Mouse (Mus musculus) skeletal muscle tissue, adult 2 months (tissue): Measurements from ENCODE around the gene Atg4c.

Source experiments
- DNase-seq: peaks from one replicate; pipeline ENCODE4 v3.0.0-alpha.2; 2012; ENCODE audit warnings: low read depth, low spot score

The Atg4c gene

DNA sequence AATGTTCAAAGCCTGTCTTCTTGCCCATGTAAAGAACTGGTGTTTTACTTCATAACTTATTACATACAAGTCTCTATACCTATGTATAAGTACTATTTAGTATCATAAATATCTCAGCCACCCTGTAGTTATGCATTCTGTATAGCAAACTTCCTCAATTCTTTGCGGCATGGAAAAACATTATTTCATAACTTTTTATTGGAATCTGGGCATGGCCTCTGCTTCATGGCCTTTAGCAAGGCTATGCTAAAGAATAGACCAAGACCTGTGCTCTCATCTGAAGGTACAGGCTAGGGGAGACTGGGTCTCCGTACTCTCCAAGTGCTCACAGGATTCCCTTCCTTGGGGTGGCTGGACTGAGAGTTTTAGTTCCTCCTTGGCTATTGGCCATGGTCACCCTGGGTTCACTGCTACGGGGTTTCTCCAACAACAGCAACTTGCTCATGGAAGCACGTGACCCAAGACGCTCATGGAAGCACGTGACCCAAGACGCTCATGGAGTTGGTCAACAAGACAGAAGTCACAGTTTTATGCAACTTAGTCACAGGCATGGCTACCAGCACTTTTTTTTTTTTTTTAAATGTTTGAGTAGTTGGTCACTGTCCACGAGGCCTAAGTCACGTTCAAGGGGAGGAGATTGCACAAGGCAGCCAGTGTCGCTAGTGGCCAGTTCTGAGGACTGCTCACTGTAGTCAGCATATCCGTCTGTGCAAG is 7.2 kb upstream of the Atg4c start:
- DNase-seq = peak; percentile 48

DNA sequence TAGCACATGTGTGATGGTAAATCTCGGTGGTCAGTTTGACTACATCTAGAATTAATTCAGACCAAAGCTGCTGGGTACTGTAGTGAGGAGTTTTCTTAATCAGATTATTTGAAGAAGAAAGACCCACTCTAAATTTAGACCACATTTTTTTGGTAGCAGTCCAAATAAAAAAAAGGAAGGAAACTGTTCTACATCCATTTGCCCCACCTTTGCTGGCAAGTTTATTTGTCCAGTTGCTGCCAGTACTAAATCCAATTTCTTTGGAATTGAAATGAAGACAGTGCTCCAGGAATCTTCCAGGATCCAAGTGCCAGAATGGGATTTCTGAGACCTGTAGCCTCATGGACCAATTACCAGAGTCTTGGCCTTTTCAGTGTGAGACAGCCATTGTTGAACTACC is 1.1 kb upstream of the Atg4c start:
- DNase-seq = no peak

DNA sequence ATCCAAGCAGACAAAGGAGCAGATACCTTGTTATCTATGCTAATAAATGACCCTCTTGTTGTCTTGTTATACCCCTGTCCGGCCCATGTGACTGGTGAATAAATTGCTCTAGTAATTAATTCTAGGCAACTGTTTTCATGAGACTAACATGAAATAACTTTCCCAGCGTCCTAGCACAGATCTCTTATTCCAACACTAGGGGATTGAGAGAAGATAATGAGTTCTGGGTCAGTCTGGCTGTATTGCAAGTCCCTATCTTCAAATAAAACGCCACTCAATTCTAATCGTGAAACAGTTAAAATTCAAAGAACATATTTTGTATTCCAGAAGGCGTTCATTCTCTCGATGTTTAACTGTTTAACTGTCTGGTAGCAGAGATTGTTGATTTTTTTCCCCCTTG is 520 bp upstream of the Atg4c start:
- no peak for DNase-seq

DNA sequence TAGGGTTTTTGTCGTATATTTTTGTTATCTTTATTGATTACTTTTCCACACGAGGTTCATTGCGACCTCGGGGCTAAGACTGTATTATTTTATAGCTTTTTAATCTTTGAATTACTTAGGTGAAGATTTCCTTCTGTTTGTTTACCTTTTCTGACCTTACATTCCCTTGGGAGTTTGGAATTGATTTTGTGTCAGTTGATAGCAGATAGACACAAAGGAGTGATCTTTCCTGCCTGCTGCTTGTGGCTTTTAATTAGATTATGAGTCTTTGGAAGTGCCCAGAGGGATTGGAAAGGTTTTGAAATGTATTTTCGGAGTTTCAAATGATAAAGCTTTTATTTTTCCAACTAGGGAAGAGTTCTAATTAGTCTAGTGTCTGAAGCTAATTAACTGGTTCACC is 1.1 kb downstream of the Atg4c start:
- no peak for DNase-seq

DNA sequence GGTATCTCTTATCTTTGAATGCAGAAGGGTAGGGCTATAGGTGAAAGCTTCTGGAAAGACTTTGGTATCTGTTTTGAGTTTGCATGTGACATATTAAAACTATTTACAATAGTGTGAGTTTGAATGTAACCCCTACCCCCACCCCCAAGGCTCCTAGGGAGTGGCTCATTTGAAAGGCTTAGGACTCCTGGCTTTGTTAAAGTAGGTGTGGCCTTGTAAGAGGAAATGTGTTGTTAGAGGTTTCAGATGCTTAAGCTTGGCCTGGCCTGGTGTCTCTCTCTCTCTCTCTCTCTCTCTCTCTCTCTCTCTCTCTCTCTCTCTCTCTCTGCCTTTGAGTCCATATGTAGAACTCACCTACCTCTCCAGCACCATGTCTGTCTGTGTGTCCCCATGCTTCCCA is 5.0 kb downstream of the Atg4c start:
- DNase-seq = no peak

DNA sequence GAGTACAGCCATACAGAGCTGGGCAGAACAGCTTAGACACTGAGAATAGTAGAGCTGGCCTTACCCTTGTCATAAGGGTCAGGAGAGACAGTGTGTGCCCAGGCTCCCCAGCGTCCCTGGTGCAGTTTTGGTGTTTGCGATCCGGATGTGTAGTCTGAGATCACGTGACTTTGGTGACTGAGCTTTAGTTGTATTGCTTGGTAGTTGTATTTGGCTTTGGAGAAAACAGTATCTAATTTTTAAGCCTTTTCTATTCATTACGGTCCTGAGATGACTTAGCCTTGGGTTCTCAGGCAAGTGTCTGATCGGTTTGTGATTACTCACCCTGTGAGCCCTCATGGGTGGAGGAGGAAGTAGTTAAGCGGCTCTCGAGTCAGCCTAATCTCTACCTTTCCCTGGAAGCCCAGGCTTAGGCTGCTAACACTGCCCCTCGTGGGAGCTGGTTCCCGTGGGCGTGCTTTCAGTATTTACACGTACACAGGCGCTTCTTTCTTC is 6.1 kb downstream of the Atg4c start:
- peak; percentile 21 for DNase-seq

DNA sequence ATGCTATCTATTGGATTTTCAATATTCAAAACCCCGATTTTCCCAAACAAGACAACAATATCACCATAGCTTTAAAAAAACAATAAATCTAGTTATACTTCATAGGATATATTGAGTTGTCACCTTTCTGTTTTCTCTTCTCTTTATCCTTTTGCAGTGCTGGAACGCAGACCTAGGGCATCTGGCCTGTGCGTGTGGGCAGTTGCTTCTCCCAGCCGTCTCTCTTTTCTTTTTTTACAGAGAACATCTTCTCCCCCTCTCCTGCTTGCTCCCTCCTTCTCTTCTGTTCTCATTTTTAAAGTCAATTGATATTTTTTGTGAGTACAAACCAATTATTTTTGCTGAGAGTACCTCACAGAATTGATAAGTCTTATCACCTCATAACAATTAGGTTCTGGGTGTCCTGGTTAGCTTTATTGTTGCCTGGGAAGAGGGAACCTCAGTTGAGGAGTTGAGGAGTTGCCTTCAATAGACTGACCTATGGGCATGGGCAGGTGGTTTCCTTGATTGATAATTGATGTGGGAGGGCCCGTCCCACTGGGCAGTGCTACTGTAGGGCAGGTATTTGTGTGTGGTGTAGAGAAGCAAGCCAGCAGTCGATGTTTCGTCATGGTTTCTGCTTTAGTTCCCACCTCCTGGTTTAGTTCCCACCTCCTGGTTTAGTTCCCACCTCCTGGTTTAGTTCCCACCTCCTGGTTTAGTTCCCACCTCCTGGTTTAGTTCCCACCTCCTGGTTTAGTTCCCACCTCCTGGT is 6.8 kb downstream of the Atg4c start:
- DNase-seq = no peak

DNA sequence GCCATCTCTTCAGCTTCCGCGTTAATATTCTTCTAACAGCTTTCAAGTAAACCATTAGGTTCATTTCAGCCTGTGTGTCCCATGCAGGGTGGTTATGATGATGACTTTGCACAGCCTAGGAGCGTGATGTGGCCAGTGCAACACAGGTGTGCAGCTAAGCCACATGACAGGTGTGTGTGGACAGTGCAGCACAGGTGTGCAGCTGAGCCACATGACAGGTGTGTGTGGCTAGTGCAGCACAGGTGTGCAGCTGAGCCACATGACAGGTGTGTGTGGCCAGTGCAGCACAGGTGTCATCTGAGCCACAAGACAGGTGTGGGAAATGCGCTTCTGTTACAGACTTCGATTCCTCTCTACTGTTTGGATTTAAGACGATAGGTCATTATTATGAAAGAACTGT is 12.0 kb downstream of the Atg4c start:
- peak; percentile 46 for DNase-seq

DNA sequence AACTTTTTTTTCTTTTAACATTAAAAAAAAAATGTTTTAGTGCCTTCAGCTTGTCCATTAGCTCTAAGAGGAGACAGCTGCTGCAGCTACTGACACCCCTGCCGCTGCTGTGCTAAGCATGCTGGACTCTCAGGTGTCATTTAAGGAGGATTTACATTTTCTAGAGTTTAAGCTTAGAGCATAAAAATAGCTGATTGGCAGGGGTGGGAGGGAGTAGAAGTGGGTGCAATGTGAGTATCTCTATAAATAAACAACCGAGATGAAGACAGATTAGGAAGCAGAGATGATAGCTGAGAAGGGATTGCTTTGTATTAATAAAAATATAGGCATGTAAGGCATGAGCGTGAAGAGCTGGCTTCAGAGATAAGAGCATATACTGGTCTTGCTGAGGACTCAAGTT is 12.6 kb downstream of the Atg4c start:
- peak; percentile 55 for DNase-seq

DNA sequence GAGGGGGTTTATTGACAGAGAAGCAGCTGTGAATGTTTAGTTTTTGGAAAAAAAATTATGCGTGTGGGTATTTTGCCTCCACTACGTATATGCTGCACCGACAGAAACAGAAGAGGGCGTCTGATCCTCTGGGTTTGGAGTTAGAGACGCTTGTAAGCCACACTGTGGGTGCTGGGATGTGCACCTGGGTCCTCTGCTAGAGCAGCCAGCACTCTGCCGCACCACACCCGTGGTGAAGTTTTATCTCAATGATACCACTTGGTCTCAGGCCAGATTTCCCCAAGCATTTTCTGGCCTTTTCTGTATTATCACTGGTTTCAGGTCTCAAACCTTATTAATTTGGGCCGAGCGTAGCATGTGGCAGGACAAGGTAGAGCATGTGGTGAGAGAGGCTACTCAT is 16.4 kb downstream of the Atg4c start:
- DNase-seq = no peak

DNA sequence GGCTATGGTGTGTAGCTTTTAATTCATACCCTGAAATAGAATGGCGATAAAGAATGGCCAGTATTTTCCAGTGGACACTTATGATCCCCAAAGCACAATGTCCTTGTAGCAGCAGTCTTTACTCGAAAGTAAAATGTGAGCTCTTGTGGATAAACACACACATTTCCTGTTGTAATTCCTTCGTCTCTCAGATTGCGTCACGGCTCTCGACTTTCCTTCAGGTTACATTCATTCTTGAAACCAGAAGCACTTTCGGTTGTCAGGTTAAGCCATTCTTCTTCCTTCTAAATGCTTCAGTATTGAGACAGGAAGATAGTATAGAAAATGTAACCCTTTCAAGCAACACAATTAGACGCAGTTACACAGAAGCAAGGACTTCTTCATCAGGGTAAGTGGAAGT is 17.9 kb downstream of the Atg4c start:
- no peak for DNase-seq

DNA sequence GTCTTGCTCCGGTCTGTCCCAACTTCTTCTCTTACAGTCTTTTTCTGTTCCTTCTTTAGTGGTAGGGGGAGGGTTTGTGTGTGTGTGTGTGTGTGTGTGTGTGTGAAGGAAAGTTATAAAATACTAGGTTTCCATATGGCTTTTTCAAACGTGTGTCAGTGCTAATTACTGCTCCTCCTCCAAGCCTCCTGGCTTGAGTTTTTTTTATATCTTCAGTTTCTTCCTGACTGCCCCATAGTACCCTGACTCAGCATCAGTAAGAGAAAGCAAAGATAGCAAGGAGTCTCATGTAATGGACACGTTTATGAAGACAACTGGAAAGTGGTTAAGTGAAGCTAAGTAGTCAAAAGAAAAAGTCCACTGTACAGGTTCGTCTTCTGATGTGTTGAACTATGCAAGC is 19.4 kb downstream of the Atg4c start:
- DNase-seq = no peak

DNA sequence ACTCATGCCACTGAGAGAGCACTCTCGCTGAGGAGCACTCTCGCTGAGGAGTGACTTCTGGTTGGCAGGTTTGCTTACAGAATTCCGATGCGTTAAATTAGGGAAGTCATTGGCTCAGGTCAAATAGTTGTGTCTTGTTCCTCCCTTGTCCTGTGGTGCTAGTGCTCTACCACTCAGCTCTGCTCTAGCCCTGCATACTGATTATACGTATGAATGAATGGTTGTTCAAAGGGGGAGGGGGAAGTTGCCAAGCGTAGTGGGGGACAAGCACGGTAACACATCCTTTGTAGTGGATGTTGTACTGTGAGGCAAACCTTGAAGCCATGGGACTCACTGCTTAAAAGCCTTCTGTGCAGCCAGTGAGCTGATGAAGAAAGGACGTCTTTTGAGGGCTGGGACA is 28.5 kb downstream of the Atg4c start:
- DNase-seq = no peak

DNA sequence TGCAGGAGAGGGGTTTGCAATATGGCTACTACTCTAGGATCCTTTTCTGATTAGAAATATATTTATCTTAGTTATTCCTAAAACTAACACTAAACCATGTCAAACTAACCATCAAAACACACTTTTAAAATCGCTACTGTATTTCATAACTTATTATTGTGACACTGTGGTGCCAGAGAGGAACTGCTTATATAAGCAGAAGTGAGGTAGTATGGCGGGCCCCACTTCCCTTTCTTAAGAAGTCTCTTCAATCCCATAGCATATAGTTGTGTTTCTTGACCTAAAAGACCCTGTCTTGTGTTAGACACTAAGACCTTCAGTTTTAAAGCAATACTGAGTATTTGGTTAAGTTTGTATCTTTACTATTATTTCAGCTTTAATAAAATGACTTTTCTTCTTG is 31.1 kb downstream of the Atg4c start:
- DNase-seq = no peak

DNA sequence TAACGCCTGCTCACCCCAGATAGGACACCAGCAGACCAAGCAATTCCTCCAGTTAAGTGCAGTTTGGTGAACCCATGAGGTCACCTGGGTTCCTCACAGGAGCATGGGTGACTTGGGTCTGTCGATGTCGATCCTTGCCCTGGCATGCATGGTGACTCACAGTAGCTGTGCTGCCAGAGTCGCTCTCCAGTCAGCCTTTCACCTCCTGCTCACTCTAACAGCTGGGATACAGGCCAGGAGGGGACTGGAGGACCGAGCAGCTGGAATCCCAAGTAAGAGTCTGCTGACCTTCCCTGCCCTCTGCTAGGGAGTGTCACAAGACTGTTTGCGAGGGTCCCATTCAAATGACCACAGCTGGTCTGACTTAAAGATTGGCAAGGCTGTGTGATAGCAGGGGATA is 33.5 kb downstream of the Atg4c start:
- no peak for DNase-seq

DNA sequence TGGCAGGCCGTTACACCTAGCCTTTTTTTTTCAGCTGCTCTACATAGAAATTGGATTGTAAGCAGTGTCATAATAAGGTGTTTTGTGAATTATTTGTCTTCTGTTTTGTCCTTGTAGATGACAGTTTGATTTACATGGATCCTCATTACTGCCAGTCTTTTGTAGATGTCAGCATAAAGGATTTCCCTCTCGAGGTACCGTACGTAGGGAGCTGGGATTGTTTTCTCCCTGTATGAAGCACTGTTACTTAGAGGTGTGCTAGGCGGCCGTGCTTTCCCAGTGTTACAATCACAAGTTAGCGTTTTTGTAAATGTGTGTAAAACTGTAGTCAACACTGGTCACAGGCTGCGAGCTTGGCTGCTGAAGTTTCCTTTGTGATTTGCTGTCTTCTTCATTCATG is 35.6 kb downstream of the Atg4c start:
- DNase-seq = no peak

DNA sequence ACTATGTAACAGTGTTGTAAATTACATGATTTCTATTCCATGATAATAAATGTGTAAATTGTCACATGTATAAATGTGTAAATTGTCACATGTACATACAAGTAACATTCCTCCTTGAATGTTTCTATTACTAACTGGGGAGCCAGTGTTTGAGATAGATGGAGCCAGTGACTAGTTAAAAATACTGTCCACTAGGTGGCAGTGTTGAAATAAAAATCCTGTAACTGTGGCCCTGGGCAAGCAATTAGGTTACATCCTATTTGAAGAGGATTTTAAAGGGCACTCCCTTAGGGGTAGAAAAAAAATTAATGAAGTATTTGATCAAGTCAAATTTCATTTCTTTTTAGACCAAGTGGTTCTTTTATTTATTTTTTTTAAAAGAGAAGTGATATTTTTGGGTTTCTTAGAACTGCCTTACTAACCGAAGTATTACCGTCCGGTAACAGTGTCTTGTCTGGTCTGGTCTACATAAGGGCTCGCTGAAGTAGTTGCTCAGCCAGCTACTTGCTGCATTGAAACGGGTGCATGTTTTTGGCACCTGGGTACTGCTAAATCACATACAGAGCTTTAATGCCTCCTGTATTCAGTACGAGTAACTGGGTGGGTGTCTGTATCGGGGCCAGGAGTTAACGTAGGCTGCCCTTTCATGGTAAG is 41.6 kb downstream of the Atg4c start:
- DNase-seq = peak; percentile 15

DNA sequence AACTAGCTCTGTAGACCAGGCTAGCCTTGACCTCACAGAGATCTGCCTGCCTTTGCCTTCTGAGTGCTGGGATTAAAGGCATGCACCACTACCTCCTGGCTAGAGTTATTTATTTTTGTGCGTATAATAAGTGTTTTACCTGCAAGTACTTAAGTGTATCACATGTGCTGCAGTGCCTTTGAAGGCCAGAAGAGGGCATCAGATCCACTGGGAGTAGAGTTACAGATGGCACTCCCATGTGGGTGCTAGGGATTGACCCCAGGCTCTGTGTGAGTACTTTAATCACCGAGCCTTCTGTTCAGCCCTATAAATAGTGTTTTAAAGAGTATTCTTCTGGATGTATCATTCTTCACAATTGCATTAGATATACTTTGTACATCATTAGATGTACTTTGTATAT is 44.6 kb downstream of the Atg4c start:
- no peak for DNase-seq

DNA sequence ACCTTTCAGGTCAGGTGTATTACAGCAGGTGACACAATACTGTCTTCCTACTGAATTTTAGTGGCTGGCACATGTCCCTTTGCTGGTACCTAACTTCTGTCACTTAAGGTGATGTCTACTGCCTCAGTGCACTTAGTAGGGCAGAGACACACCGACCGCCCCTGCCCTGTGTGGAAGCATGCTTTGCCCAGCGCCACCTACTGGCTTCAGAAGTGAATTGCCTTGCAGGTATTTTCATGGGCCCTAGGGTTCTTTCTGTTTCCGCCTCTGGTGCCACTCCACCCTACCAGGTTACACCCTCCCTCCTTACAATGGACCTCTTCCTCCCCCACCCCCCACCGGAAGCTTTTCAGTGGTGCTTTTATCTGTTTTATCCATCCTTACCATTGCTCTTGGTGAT is 47.9 kb downstream of the Atg4c start:
- DNase-seq = no peak

DNA sequence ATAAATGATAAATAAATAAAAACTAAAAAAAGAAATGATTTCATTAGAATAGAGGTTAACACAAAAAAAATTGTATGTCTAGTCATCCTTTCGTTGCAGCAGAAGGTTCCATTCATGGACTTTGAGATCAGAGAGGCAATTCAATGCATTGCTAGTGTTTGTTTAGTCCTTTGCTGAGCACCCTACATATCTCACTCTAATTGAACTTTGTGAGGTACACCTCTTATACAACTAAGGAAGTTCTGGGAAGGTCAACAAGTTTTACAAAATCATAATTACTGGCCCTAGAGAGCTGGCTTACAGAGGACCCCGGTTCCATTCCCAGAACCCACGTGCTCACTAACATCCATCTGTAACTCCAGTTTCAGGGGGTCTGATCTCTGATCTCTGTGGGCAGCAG is 55.6 kb downstream of the Atg4c start:
- no peak for DNase-seq

DNA sequence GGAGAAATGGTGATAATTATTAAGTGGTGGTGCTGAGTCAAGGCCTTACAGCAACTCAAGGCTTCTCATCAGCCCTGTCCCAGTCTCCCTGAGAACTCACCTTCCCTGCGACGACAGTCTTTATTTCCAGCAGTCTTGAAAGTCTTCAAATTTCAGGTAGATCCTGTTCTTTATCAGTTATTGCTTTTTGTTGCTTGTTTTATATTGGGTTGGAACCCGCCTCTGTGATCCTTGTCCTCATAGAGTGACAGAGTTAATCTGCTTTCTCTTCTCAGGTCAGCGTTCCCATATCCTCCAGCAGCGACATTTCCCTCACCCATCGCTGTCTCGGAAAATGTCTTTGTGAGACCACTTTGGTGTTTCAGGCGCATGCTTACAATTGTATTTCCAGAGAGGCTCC is 56.1 kb downstream of the Atg4c start:
- no peak for DNase-seq

DNA sequence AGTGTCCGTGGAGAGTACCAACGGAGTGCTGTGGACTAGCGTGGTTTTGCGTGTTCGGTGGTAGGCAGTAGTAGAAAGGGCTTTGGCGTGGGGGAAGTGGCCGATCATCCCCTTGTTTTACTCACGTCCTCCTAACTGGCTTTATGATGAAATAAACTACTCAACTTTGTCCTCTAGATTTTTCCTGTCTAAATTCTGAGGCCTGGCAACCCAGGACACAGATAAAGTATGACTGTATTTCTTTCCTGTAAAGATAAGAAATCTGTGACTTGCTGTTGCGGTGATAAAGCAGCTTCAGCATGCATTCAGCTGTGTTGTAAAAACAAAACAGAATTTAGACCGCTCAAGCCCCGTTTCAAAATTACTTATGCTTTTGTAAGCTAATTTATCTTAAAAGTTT is 59.2 kb downstream of the Atg4c start:
- DNase-seq = no peak

DNA sequence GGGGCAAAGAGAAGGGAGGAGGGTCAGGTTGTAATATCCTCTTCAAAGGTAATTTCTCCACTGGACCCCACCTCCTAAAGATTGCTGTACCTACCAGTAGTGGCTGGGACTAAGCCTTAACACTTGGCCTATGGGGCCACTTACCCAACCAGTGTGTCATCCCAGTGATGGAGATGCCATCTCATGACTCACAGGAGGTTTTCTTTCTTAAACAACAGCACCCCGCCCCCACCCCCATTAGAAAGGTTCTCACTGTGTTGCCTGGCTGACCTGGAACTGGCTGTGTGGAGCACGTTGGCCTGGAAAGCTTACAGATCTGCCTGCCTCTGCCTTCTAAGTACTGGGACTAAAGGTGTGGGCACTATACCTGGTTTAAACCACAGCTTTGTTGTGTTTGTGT is 69.5 kb downstream of the Atg4c start:
- no peak for DNase-seq
